Mouse (Mus musculus): ENCODE data around the gene Nrxn3. TPM values are rescaled to one million over a fixed set of nuclear protein-coding genes. Genes with fewer than 3 reads are reported as not detected.

Gene Nrxn3
- polyA plus RNA-seq, 1 experiment from 2014 or later = 0.78 TPM

DNA sequence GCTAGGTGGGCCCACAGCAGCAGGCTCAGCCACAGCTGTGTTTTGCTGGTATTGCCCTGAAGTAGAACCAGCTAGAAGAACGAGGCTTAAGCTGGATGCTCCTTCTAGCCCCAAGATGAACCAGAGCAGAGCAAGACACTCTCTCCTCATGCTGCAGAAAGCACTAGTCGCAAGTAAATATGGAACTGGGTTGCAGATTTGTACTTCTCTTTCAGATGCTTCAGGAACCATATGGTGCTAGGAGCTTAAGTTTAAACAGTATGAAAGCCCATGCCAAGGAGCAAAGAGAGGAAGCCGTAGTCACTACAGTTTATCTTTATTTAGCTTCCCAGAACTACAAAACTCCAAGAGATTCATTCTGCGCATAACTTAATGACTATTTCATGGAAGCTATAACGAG, 1254.8 kb downstream of the Nrxn3 start:
- no peak for ATAC-seq (ENCODE audit: insufficient number of reproducible peaks, insufficient read depth, low FRiP score, low TSS enrichment, low read depth)
- Histone ChIP-seq H3K4me2 (no peak overlapping the region), H3K4me1 (replicated peaks) (no peaks in the 10 kb centered on the region), H3K9ac (replicated peaks) (no peak overlapping the region; the same call in 1 of the 2 replicates), H3K36me3 (no peaks in the 10 kb centered on the region), H3K27me3 (no peaks in the 10 kb centered on the region), H3K4me3 (replicated peaks) (no peak overlapping the region), H3K27ac (no peak overlapping the region), H3K9me3 (no peaks in the 10 kb centered on the region)
- 72% methylated on average over 5 of the region's 5 CpGs for WGBS

DNA sequence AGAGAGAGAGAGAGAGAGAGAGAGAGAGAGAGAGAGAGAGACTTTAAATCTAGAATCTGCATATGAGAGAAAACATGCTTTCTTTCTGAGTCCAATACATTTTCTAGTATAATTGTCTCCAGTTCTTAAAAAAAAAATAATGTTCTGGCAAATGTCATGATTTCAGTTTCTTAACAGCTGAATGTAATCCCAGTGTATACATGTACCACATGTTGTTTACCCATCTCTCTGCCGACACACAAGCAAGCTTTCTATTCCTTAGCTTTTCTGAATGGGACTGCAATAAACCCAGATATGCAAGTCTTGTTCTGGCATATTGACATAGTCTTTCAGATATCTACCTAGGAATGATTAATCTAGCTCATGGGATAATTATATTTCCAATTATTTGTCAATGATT, 1256.5 kb downstream of the Nrxn3 start:
- Histone ChIP-seq H3K9me3 (no peaks in the 10 kb centered on the region), H3K27ac (no peak overlapping the region), H3K27me3 (no peaks in the 10 kb centered on the region), H3K9ac (replicated peaks) (no peak overlapping the region), H3K4me3 (replicated peaks) (no peak overlapping the region), H3K36me3 (no peaks in the 10 kb centered on the region), H3K4me1 (replicated peaks) (no peaks in the 10 kb centered on the region), H3K4me2 (no peak overlapping the region)
- ATAC-seq (ENCODE audit: insufficient number of reproducible peaks, insufficient read depth, low FRiP score, low TSS enrichment, low read depth) = no peak
- WGBS = 83% methylated on average over 1 of the region's 1 CpGs

DNA sequence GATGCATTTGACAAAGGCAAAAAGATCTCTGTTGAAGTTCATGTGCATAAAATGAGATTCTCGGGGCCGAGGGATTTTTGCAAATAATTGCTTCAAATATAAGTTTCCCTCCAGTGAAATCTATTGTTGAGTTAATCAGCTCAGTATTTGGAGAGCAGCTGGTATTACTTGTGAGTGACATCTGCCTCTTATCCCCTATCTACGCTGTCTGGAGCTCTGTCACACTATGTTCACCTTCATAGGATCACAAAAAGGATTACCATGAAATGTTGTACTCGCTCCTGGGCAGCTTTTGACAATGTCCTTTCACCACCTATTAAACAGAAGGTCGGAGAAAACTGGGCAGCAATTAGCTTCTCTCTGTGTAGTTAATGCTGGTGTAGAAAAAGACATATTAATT, 1259.8 kb downstream of the Nrxn3 start:
- Histone ChIP-seq H3K9ac (replicated peaks) (no peak overlapping the region), H3K27ac (no peak overlapping the region), H3K4me2 (no peak overlapping the region), H3K4me3 (replicated peaks) (no peak overlapping the region), H3K27me3 (no peaks in the 10 kb centered on the region), H3K36me3 (no peaks in the 10 kb centered on the region), H3K4me1 (replicated peaks) (no peaks in the 10 kb centered on the region), H3K9me3 (no peaks in the 10 kb centered on the region)
- no peak for ATAC-seq (ENCODE audit: insufficient number of reproducible peaks, insufficient read depth, low FRiP score, low TSS enrichment, low read depth)
- WGBS = 67% methylated on average over 5 of the region's 5 CpGs

DNA sequence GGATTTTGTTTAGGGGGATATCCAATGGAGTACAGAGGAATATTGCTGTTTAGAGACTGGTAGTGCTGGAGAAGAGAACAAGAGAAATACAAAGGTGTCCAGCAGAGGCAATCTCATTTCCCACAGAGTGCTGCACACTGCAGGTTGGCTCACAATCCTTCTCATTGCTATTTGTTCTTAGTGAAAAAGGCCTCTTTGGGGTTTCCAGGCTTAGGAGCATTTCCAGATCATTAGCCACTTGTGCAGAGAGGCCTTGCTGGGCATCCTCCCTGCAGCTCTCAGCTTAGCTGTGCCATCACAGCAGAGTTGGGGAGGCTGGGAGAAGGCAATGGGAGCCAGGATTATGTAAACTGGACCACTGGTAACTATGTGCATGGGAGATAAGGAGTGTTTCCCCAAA, 1260.7 kb downstream of the Nrxn3 start:
- ATAC-seq (ENCODE audit: insufficient number of reproducible peaks, insufficient read depth, low FRiP score, low TSS enrichment, low read depth) = no peak
- no peaks in the 10 kb centered on the region for H3K27me3 ChIP-seq
- no peak overlapping the region for H3K9ac ChIP-seq (replicated peaks)
- no peaks in the 10 kb centered on the region for H3K36me3 ChIP-seq
- no peaks in the 10 kb centered on the region for H3K4me1 ChIP-seq (replicated peaks)
- no peaks in the 10 kb centered on the region for H3K9me3 ChIP-seq
- no peak overlapping the region for H3K4me3 ChIP-seq (replicated peaks)
- no peak overlapping the region for H3K4me2 ChIP-seq
- H3K27ac ChIP-seq = no peak overlapping the region

- Histone ChIP-seq H3K9ac (replicated peaks) (no peak overlapping the region), H3K27me3 (no peaks in the 10 kb centered on the region), H3K4me3 (replicated peaks) (no peak overlapping the region), H3K9me3 (no peaks in the 10 kb centered on the region), H3K27ac (no peak overlapping the region), H3K4me2 (no peak overlapping the region), H3K36me3 (no peaks in the 10 kb centered on the region), H3K4me1 (replicated peaks) (0 out of 2 replicates have a peak, but pooled peaks cover 2% of the 10 kb centered on the region)
- ATAC-seq (ENCODE audit: insufficient number of reproducible peaks, insufficient read depth, low FRiP score, low TSS enrichment, low read depth) = no peak
- whole genome bisulfite sequencing = 76% methylated on average over 6 of the region's 6 CpGs
These were observed 1263.5 kb downstream of the Nrxn3 start for GRCm38 (mm10) chr12:89986219-89986618.

DNA sequence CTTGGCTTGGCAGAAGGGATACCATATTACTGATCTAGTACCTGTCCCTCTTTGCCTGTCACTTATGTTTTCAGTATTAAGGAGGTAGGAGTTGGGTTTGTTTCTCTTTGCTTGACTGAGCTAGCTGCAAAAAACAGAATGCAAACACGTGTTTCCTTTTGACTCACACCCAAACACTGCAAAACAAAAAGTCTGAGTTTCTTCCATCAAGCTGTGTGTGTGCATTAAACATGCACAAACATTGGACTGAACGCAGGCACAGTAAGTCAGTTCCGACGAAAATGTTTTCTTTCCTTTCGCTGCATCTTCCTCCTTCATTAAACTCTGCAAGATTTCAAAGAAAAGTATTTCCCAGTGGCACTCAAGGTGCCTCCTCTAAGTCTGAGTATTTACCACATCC, 1270.6 kb downstream of the Nrxn3 start:
- Histone ChIP-seq H3K9me3 (no peaks in the 10 kb centered on the region), H3K4me1 (replicated peaks) (0 out of 2 replicates have a peak, but pooled peaks cover 2% of the 10 kb centered on the region), H3K4me2 (no peak overlapping the region), H3K27me3 (no peaks in the 10 kb centered on the region), H3K9ac (replicated peaks) (no peak overlapping the region), H3K27ac (no peak overlapping the region), H3K4me3 (replicated peaks) (no peak overlapping the region), H3K36me3 (no peaks in the 10 kb centered on the region)
- 86% methylated on average over 5 of the region's 5 CpGs for WGBS
- ATAC-seq (ENCODE audit: insufficient number of reproducible peaks, insufficient read depth, low FRiP score, low TSS enrichment, low read depth) = no peak

DNA sequence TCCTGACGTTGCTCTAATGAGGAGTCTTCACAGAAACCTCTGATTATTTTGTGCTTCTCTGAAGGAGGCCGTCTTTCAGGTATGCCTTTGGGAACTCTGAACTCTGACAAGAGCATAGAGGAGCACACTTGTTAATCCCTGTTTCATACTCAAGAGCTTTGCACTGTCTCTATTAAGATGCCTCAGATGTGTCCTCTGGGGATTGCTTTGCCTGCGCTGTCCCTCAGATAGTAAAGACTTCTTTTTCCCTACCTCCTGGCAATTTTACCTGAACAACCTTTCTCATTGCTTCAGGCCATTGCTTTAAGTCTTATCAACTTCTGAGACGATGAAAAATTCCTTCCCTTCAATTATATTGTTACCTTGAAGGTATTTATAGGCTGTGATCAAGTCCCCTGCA, 1272.7 kb downstream of the Nrxn3 start:
- no peaks in the 10 kb centered on the region for H3K9me3 ChIP-seq
- WGBS = 75% methylated on average over 4 of the region's 4 CpGs
- no peak overlapping the region for H3K9ac ChIP-seq (replicated peaks)
- no peak for ATAC-seq (ENCODE audit: insufficient number of reproducible peaks, insufficient read depth, low FRiP score, low TSS enrichment, low read depth)
- no peaks in the 10 kb centered on the region for H3K27me3 ChIP-seq
- no peaks in the 10 kb centered on the region for H3K4me1 ChIP-seq (replicated peaks)
- H3K4me2 ChIP-seq = no peak overlapping the region
- H3K4me3 ChIP-seq (replicated peaks) = no peak overlapping the region
- no peak overlapping the region for H3K27ac ChIP-seq
- no peaks in the 10 kb centered on the region for H3K36me3 ChIP-seq

- Histone ChIP-seq H3K9me3 (no peaks in the 10 kb centered on the region), H3K36me3 (no peaks in the 10 kb centered on the region), H3K4me1 (replicated peaks) (no peaks in the 10 kb centered on the region), H3K27ac (no peak overlapping the region), H3K4me2 (no peak overlapping the region), H3K4me3 (replicated peaks) (no peak overlapping the region), H3K9ac (replicated peaks) (no peak overlapping the region), H3K27me3 (no peaks in the 10 kb centered on the region)
- WGBS = 77% methylated on average over 2 of the region's 2 CpGs
- no peak for ATAC-seq (ENCODE audit: insufficient number of reproducible peaks, insufficient read depth, low FRiP score, low TSS enrichment, low read depth)
These were observed 1287.6 kb downstream of the Nrxn3 start for GRCm38 (mm10) chr12:90010280-90010679.

GRCm38 (mm10) chr12:90013958-90014357, 1291.3 kb downstream of the Nrxn3 start:
- ATAC-seq (ENCODE audit: insufficient number of reproducible peaks, insufficient read depth, low FRiP score, low TSS enrichment, low read depth) = no peak
- H3K9me3 ChIP-seq = no peaks in the 10 kb centered on the region
- H3K4me1 ChIP-seq (replicated peaks) = no peaks in the 10 kb centered on the region
- H3K36me3 ChIP-seq = no peaks in the 10 kb centered on the region
- H3K4me2 ChIP-seq = no peak overlapping the region
- WGBS = 24% methylated on average over 2 of the region's 2 CpGs
- no peak overlapping the region for H3K4me3 ChIP-seq (replicated peaks)
- no peak overlapping the region for H3K27ac ChIP-seq
- no peaks in the 10 kb centered on the region for H3K27me3 ChIP-seq
- no peak overlapping the region for H3K9ac ChIP-seq (replicated peaks)

GRCm38 (mm10) chr12:90027023-90027422, 1304.3 kb downstream of the Nrxn3 start:
- H3K4me1 ChIP-seq (replicated peaks) = 0 out of 2 replicates have a peak, but pooled peaks cover 2% of the 10 kb centered on the region
- no peaks in the 10 kb centered on the region for H3K36me3 ChIP-seq
- ATAC-seq (ENCODE audit: insufficient number of reproducible peaks, insufficient read depth, low FRiP score, low TSS enrichment, low read depth) = no peak
- 55% methylated on average over 3 of the region's 3 CpGs for WGBS
- H3K27me3 ChIP-seq = no peaks in the 10 kb centered on the region
- H3K4me2 ChIP-seq = no peak overlapping the region
- no peaks in the 10 kb centered on the region for H3K9me3 ChIP-seq
- no peak overlapping the region for H3K9ac ChIP-seq (replicated peaks)
- no peak overlapping the region for H3K4me3 ChIP-seq (replicated peaks)
- no peak overlapping the region for H3K27ac ChIP-seq

DNA sequence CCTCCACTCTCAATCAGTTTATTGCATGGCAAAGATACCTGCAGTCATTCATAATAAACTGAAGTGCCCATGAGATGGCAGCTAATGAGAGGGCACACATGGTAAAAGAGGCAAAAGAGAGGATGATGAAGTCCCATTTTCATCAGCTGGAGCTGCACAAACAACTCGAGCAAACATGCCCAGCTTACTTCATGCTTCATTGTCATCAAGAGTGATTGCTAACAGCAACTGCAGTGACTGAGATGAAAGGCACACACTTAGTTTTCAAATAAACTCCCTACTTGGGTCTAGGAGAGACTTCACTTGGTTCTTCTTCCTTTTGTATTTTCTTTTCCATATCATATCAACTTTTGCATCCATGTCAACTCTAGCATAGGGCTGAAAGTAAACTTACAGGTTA, 1318.4 kb downstream of the Nrxn3 start:
- H3K4me3 ChIP-seq (replicated peaks) = no peak overlapping the region
- no peak for ATAC-seq (ENCODE audit: insufficient number of reproducible peaks, insufficient read depth, low FRiP score, low TSS enrichment, low read depth)
- 51% methylated on average over 1 of the region's 1 CpGs for WGBS
- no peak overlapping the region for H3K9ac ChIP-seq (replicated peaks)
- H3K4me1 ChIP-seq (replicated peaks) = no peaks in the 10 kb centered on the region
- H3K36me3 ChIP-seq = no peaks in the 10 kb centered on the region
- no peak overlapping the region for H3K27ac ChIP-seq
- H3K9me3 ChIP-seq = no peaks in the 10 kb centered on the region
- H3K27me3 ChIP-seq = no peaks in the 10 kb centered on the region
- H3K4me2 ChIP-seq = no peak overlapping the region

DNA sequence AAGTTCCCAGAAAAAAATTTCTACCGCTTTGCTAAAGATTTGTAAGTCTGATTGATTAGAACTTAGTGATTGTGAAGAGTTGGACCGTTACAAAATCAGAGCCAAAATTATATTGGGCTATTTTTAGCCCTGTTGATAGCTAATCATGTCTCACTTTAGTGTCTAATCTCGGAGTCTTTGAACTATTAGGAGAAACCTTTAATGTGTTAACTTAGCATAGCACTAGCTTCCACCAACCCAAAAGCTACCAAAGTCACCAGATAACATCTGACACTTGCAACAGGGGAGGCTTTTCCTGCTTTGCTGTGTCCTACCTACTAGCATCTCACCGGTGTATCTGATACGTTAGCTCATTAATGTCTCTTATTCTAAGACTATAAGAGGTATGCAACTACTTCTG, 1333.6 kb downstream of the Nrxn3 start:
- ATAC-seq (ENCODE audit: insufficient number of reproducible peaks, insufficient read depth, low FRiP score, low TSS enrichment, low read depth) = no peak
- Histone ChIP-seq H3K9ac (replicated peaks) (no peak overlapping the region), H3K27ac (no peak overlapping the region), H3K4me3 (replicated peaks) (no peak overlapping the region), H3K4me1 (replicated peaks) (no peaks in the 10 kb centered on the region), H3K4me2 (no peak overlapping the region), H3K36me3 (no peaks in the 10 kb centered on the region), H3K27me3 (no peaks in the 10 kb centered on the region), H3K9me3 (no peaks in the 10 kb centered on the region)
- 86% methylated on average over 5 of the region's 5 CpGs for WGBS
